Mouse (Mus musculus): Measurements from ENCODE around the gene Cenpa.

The Cenpa gene

GRCm38 (mm10) chr5:30666391-30667195 is at the start of gene Cenpa:
Gene Cenpa, plus strand, starts transcription at chr5:30666777.
- peak; percentile 96 for DNase-seq

- no peak for DNase-seq
Measured at GRCm38 (mm10) chr5:30617357-30617756, 49.2 kb upstream of the Cenpa start.

- no peak for DNase-seq
Measured at GRCm38 (mm10) chr5:30617851-30618250, 48.7 kb upstream of the Cenpa start.

- DNase-seq: no peak
Measured at GRCm38 (mm10) chr5:30618376-30619003, 48.1 kb upstream of the Cenpa start.

- no peak for DNase-seq
Measured at GRCm38 (mm10) chr5:30619211-30619610, 47.4 kb upstream of the Cenpa start.

- DNase-seq: no peak
Measured at GRCm38 (mm10) chr5:30620567-30620966, 46.0 kb upstream of the Cenpa start.

GRCm38 (mm10) chr5:30621211-30621790 is 45.3 kb upstream of the Cenpa start:
- no peak for DNase-seq

- DNase-seq: no peak
Measured at GRCm38 (mm10) chr5:30621844-30622176, 44.8 kb upstream of the Cenpa start.

GRCm38 (mm10) chr5:30622177-30622840 is 44.3 kb upstream of the Cenpa start:
- no peak for DNase-seq

GRCm38 (mm10) chr5:30622841-30623185 is 43.8 kb upstream of the Cenpa start:
- DNase-seq: no peak

GRCm38 (mm10) chr5:30623380-30623779 is 43.2 kb upstream of the Cenpa start:
- no peak for DNase-seq

- DNase-seq: no peak
Measured at GRCm38 (mm10) chr5:30624311-30624710, 42.3 kb upstream of the Cenpa start.

- no peak for DNase-seq
Measured at GRCm38 (mm10) chr5:30624908-30625307, 41.7 kb upstream of the Cenpa start.

- no peak for DNase-seq
Measured at GRCm38 (mm10) chr5:30625379-30625778, 41.2 kb upstream of the Cenpa start.

- DNase-seq: no peak
Measured at GRCm38 (mm10) chr5:30626331-30627105, 40.1 kb upstream of the Cenpa start.

- no peak for DNase-seq
Measured at GRCm38 (mm10) chr5:30628511-30628910, 38.1 kb upstream of the Cenpa start.

GRCm38 (mm10) chr5:30630401-30630800 is 36.2 kb upstream of the Cenpa start:
- peak; percentile 72 for DNase-seq

GRCm38 (mm10) chr5:30632134-30632533 is 34.4 kb upstream of the Cenpa start:
- no peak for DNase-seq

GRCm38 (mm10) chr5:30636994-30637393 is 29.6 kb upstream of the Cenpa start:
- DNase-seq: no peak

GRCm38 (mm10) chr5:30638041-30638440 is 28.5 kb upstream of the Cenpa start:
- peak; percentile 78 for DNase-seq

GRCm38 (mm10) chr5:30643477-30644179 is 22.9 kb upstream of the Cenpa start:
- DNase-seq: peak; percentile 74

GRCm38 (mm10) chr5:30646036-30646435 is 20.5 kb upstream of the Cenpa start:
- no peak for DNase-seq
